ENCODE assay signal across 10 mouse cellular contexts in the genomic region with DNA sequence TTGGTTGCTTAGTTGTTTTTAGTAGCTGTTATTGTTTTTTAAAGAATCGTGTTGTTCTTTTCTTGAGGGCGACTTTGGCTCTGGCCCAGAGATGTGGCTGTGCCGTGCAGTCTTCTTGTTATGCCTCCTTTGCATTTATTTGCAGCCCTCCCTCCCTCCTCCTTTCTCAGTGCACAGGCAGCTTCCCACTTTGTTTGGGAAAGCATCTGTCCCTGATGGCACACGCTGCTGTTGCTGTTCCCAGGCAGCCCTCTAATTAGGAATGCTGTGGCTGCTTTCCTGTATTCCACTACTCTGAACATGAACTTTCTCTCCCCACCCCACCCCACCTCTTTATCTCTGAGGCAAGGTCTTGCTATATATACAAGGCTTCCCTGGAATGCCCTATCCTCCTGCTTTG. TPM values are rescaled to one million over a fixed set of nuclear protein-coding genes. Genes with fewer than 3 reads are reported as not detected.
DNase-seq lines count a peak whose midpoint lies in the region; ATAC-seq and TF ChIP-seq lines count a peak whose summit lies in the region.
"Had no signal": no experiment of that assay in that cellular context is flagged by ENCODE, and none has a peak within 500 bp of the region (broad histone marks: within the 10 kb centered on the region; RNA-seq: fewer than 3 reads in every experiment).

No protein-coding gene starts in this region.

- H3K27me3 ChIP-seq in midbrain, embryonic 15.5 days (replicated peaks), result no peaks in the 10 kb centered on the region
- no peaks in the 10 kb centered on the region for H3K27me3 ChIP-seq in stomach, postnatal 0 days (ENCODE audit: control insufficient read depth, insufficient read depth, low read length)
- H3K27me3 ChIP-seq: limb, embryonic 15.5 days had no signal

- no peak overlapping the region for H3K4me2 ChIP-seq in midbrain, embryonic 15.5 days
- 0 out of 2 replicates have a peak overlapping the region, but pooled peaks have one; percentile 2 for H3K4me2 ChIP-seq in stomach, postnatal 0 days (replicated peaks; ENCODE audit: low read depth)
- H3K4me2 ChIP-seq: limb, embryonic 15.5 days had no signal

- H3K27ac ChIP-seq in midbrain, embryonic 15.5 days, result peak overlapping the region; percentile 70
- H3K27ac ChIP-seq in stomach, postnatal 0 days (replicated peaks), result peak overlapping the region; percentile 2; the same call in 1 of the 2 replicates
- H3K27ac ChIP-seq: limb, embryonic 15.5 days had no signal

- TF ChIP-seq CTCF in stomach, postnatal 0 days (IDR thresholded peaks at IDR 0.05; ENCODE audit: low read depth), result no peak

- DNase-seq in embryo, embryonic 10 days (ENCODE audit: low spot score), result peak; percentile 22
- DNase-seq in embryo, embryonic 9.5 days (ENCODE audit: extremely low spot score), result no peak
- DNase-seq in layer of hippocampus, adult 9-10 months (ENCODE audit: low spot score), result peak; percentile 37
- DNase-seq in stomach, postnatal 0 days (ENCODE audit: low spot score), result no peak
- DNase-seq in cerebellum, adult 8-10 months, result no peak
- no peak for DNase-seq in kidney, adult 9 months
- DNase-seq in cerebellum, adult 11 months, result no peak

- peaks cover 24% of the 10 kb centered on the region for H3K4me1 ChIP-seq in midbrain, embryonic 15.5 days
- H3K4me1 ChIP-seq in stomach, postnatal 0 days (replicated peaks; ENCODE audit: control insufficient read depth, insufficient read depth), result 0 out of 2 replicates have a peak, but pooled peaks cover 6% of the 10 kb centered on the region

- TF ChIP-seq EP300 in stomach, postnatal 0 days (optimal IDR thresholded peaks at IDR 0.05), result no peak

- ATAC-seq in midbrain, embryonic 15.5 days (replicated peaks), result peak; percentile 71
- ATAC-seq in stomach, postnatal 0 days (ENCODE audit: low FRiP score, low TSS enrichment), result no peak
- ATAC-seq: Patski had no signal

- peaks cover 6% of the 10 kb centered on the region; the same call in 1 of the 2 replicates for H3K36me3 ChIP-seq in midbrain, embryonic 15.5 days (replicated peaks)
- H3K36me3 ChIP-seq in stomach, postnatal 0 days (ENCODE audit: control insufficient read depth, insufficient read depth, low read length), result no peaks in the 10 kb centered on the region
- H3K36me3 ChIP-seq: limb, embryonic 15.5 days had no signal

- no peaks in the 10 kb centered on the region for H3K9me3 ChIP-seq in midbrain, embryonic 15.5 days
- H3K9me3 ChIP-seq in stomach, postnatal 0 days (ENCODE audit: control insufficient read depth, low read length), result no peaks in the 10 kb centered on the region
- H3K9me3 ChIP-seq: limb, embryonic 15.5 days had no signal

- WGBS in midbrain, embryonic 15.5 days, result 5% methylated on average over 4 of the region's 4 CpGs
- 31% methylated on average over 4 of the region's 4 CpGs for WGBS in stomach, postnatal 0 days

- H3K4me3 ChIP-seq in midbrain, embryonic 15.5 days, result no peak overlapping the region
- no peak overlapping the region for H3K4me3 ChIP-seq in stomach, postnatal 0 days (ENCODE audit: low read depth, low read length)
- H3K4me3 ChIP-seq: limb, embryonic 15.5 days had no signal

- no peak overlapping the region for H3K9ac ChIP-seq in midbrain, embryonic 15.5 days
- H3K9ac ChIP-seq in stomach, postnatal 0 days (ENCODE audit: low read length), result no peak overlapping the region
- H3K9ac ChIP-seq: limb, embryonic 15.5 days had no signal

RNA-seq across cellular contexts. Expression of a gene that starts 32.4 kb away (rescaled TPM):
- 50.3 and 52.6 TPM in 2 replicates for polyA plus RNA-seq in midbrain, embryonic 15.5 days (2015; fragmentation: Nextera tagmentation; extraction: Ambion mirVana)
- polyA plus RNA-seq in stomach, postnatal 0 days (2015; fragmentation: Nextera tagmentation; extraction: Ambion mirVana), result 5.4 and 5.5 TPM in 2 replicates

Comparison
In these comparisons a context has a peak if more than half of its experiments do, and no peak if none do; other contexts are left out.
1. DNase-seq: peak in embryo, embryonic 10 days (single experiment) and layer of hippocampus, adult 9-10 months (single experiment); none in embryo, embryonic 9.5 days (single experiment), stomach, postnatal 0 days (single experiment), cerebellum, adult 8-10 months (single experiment), kidney, adult 9 months (single experiment) and cerebellum, adult 11 months (single experiment).